Mouse (Mus musculus): ENCODE results near the gene Asl. TPM values are rescaled to one million over a fixed set of nuclear protein-coding genes. Genes with fewer than 3 reads are reported as not detected.

The Asl gene
- polyA plus RNA-seq, 1 experiment from 2014 or later, result 35.9 TPM

DNA sequence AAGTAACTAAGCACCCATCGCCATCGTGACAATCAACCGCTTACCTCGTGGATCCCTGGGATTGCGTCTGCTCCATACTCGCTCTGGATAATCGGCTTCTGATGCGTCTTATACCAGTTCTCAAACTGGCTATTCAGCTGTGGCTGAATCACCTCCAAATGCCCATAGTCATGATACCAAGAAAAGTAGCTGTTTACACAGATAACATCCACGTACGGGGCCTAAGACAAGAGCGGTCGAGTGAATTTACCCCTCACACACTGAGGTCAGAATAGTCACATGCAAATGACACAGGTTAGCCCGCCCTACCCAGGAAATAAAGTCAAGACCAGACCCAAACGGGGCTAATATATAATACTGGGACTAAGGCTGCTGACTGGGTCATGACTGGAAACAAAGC lies 35.7 kb downstream of the Asl start:
- H3K36me3 ChIP-seq, result peaks cover 42% of the 10 kb centered on the region
- no peak for DNase-seq (ENCODE audit: low spot score)
- H3K4me3 ChIP-seq, result no peak overlapping the region
- no peaks in the 10 kb centered on the region for H3K4me1 ChIP-seq
- no peaks in the 10 kb centered on the region for H3K9me3 ChIP-seq
- H3K27me3 ChIP-seq (ENCODE audit: insufficient read depth, poor library complexity, severe bottlenecking), result no peaks in the 10 kb centered on the region
- WGBS, result 92% methylated on average over 14 of the region's 14 CpGs
- H3K27ac ChIP-seq, result no peak overlapping the region

- H3K27me3 ChIP-seq (ENCODE audit: insufficient read depth, poor library complexity, severe bottlenecking), result no peaks in the 10 kb centered on the region
- H3K4me3 ChIP-seq, result no peak overlapping the region
- H3K27ac ChIP-seq, result no peak overlapping the region
- no peak for DNase-seq (ENCODE audit: low spot score)
- 87% methylated on average over 5 of the region's 5 CpGs for WGBS
- H3K36me3 ChIP-seq, result peaks cover 50% of the 10 kb centered on the region
- H3K9me3 ChIP-seq, result no peaks in the 10 kb centered on the region
- no peaks in the 10 kb centered on the region for H3K4me1 ChIP-seq
These were observed 37.1 kb downstream of the Asl start for GRCm38 (mm10) chr5:129991898-129992297.

GRCm38 (mm10) chr5:129989376-129989775 lies 39.7 kb downstream of the Asl start:
- Histone ChIP-seq H3K36me3 (peaks cover 46% of the 10 kb centered on the region), H3K4me1 (no peaks in the 10 kb centered on the region), H3K9me3 (no peaks in the 10 kb centered on the region), H3K27me3 (ENCODE audit: insufficient read depth, poor library complexity, severe bottlenecking) (no peaks in the 10 kb centered on the region), H3K4me3 (no peak overlapping the region), H3K27ac (no peak overlapping the region)
- 83% methylated on average over 13 of the region's 13 CpGs for WGBS
- DNase-seq (ENCODE audit: low spot score), result no peak

DNA sequence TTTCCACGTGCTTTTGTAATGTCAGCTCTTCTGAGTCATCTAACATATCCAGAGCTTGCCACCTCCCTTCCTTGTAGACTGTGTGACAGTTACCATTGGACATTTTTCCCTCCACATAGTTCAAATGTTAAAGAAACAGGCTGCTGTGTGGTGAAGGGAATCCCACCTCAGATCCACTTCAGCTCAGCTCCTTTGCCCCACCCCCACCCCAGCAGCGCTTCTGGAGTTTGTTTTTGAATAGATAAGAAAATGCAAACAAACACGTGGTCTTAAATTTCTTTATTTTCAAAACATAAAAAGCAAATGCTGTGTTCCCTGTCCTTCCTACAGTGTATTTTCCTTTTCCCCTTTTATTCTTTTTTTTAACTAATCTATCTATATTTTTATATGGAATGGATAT lies 48.8 kb downstream of the Asl start:
- Histone ChIP-seq H3K4me1 (peaks cover 26% of the 10 kb centered on the region), H3K27me3 (ENCODE audit: insufficient read depth, poor library complexity, severe bottlenecking) (no peaks in the 10 kb centered on the region), H3K36me3 (peaks cover 28% of the 10 kb centered on the region), H3K9me3 (no peaks in the 10 kb centered on the region), H3K27ac (no peak overlapping the region), H3K4me3 (no peak overlapping the region)
- DNase-seq (ENCODE audit: low spot score), result no peak
- WGBS, result 39% methylated on average over 3 of the region's 3 CpGs

- Histone ChIP-seq H3K27me3 (ENCODE audit: insufficient read depth, poor library complexity, severe bottlenecking) (no peaks in the 10 kb centered on the region), H3K4me3 (no peak overlapping the region), H3K4me1 (peaks cover 26% of the 10 kb centered on the region), H3K36me3 (peaks cover 24% of the 10 kb centered on the region), H3K9me3 (no peaks in the 10 kb centered on the region), H3K27ac (no peak overlapping the region)
- DNase-seq (ENCODE audit: low spot score), result no peak
- WGBS, result 47% methylated on average over 5 of the region's 5 CpGs
These were observed 50.4 kb downstream of the Asl start for GRCm38 (mm10) chr5:129978608-129979007.

DNA sequence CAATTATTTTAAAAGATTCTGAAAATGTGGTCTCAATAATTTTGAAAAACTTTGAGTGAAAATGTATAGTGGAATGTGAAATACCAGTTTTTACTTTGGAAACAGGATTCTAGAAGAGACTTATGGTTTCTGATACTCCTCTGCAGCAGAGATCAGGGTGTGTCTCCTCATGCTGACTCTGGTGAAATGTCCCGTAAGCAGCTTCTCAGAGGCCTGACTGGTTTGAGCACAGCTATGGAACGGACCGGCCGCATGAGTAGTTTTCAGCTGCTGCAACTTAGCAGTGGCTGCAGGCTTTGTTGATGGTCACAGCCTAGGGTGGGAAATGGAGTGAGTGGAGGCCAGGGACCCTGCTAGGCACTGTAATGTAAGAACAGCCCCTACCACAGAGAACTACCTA lies 51.3 kb downstream of the Asl start:
- Histone ChIP-seq H3K4me3 (no peak overlapping the region), H3K27ac (no peak overlapping the region), H3K9me3 (no peaks in the 10 kb centered on the region), H3K27me3 (ENCODE audit: insufficient read depth, poor library complexity, severe bottlenecking) (no peaks in the 10 kb centered on the region), H3K4me1 (peaks cover 26% of the 10 kb centered on the region), H3K36me3 (peaks cover 16% of the 10 kb centered on the region; the same call in 1 of the 2 replicates)
- 79% methylated on average over 4 of the region's 4 CpGs for WGBS
- DNase-seq (ENCODE audit: low spot score), result no peak

GRCm38 (mm10) chr5:129974866-129975311 lies 54.2 kb downstream of the Asl start:
- Histone ChIP-seq H3K36me3 (peaks cover 22% of the 10 kb centered on the region; the same call in 1 of the 2 replicates), H3K9me3 (no peaks in the 10 kb centered on the region), H3K4me1 (peaks cover 14% of the 10 kb centered on the region), H3K27me3 (ENCODE audit: insufficient read depth, poor library complexity, severe bottlenecking) (no peaks in the 10 kb centered on the region), H3K4me3 (no peak overlapping the region), H3K27ac (no peak overlapping the region)
- WGBS, result 80% methylated on average over 4 of the region's 4 CpGs
- no peak for DNase-seq (ENCODE audit: low spot score)

GRCm38 (mm10) chr5:129974354-129974753 lies 54.7 kb downstream of the Asl start:
- DNase-seq (ENCODE audit: low spot score), result no peak
- Histone ChIP-seq H3K27ac (no peak overlapping the region), H3K36me3 (peaks cover 22% of the 10 kb centered on the region; the same call in 1 of the 2 replicates), H3K4me1 (peaks cover 9% of the 10 kb centered on the region), H3K4me3 (no peak overlapping the region), H3K27me3 (ENCODE audit: insufficient read depth, poor library complexity, severe bottlenecking) (no peaks in the 10 kb centered on the region), H3K9me3 (no peaks in the 10 kb centered on the region)
- 85% methylated on average over 4 of the region's 4 CpGs for WGBS

DNA sequence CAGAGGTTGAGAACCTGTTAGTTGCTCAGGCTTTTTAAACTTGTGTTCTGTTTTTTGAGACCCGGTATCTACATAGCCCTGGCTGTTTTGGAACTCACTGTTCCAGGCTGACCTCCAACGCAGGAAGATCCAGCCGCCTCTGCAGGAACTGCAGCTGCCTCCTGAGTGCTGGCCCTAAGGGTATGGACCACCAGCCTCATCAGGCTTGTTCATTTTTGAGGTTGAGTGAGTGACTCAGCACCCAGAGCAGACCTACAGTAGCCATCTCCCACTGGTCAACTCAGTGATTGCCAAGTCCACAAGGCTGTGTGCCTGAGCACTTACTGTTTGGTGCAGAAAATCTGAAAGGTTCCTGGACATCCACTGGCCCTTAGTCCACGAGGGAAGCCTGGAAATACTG lies 57.6 kb downstream of the Asl start:
- H3K27ac ChIP-seq, result no peak overlapping the region
- no peaks in the 10 kb centered on the region for H3K4me1 ChIP-seq
- H3K27me3 ChIP-seq (ENCODE audit: insufficient read depth, poor library complexity, severe bottlenecking), result no peaks in the 10 kb centered on the region
- peaks cover 22% of the 10 kb centered on the region; the same call in 1 of the 2 replicates for H3K36me3 ChIP-seq
- 84% methylated on average over 4 of the region's 4 CpGs for WGBS
- H3K4me3 ChIP-seq, result no peak overlapping the region
- no peaks in the 10 kb centered on the region for H3K9me3 ChIP-seq
- DNase-seq (ENCODE audit: low spot score), result no peak

GRCm38 (mm10) chr5:129968417-129968816 lies 60.6 kb downstream of the Asl start:
- 85% methylated on average over 7 of the region's 7 CpGs for WGBS
- no peaks in the 10 kb centered on the region for H3K4me1 ChIP-seq
- DNase-seq (ENCODE audit: low spot score), result no peak
- H3K4me3 ChIP-seq, result no peak overlapping the region
- H3K27ac ChIP-seq, result no peak overlapping the region
- H3K27me3 ChIP-seq (ENCODE audit: insufficient read depth, poor library complexity, severe bottlenecking), result no peaks in the 10 kb centered on the region
- H3K36me3 ChIP-seq, result peaks cover 7% of the 10 kb centered on the region; the same call in 1 of the 2 replicates
- H3K9me3 ChIP-seq, result no peaks in the 10 kb centered on the region

GRCm38 (mm10) chr5:129966448-129966847 lies 62.6 kb downstream of the Asl start:
- Histone ChIP-seq H3K9me3 (no peaks in the 10 kb centered on the region), H3K27me3 (ENCODE audit: insufficient read depth, poor library complexity, severe bottlenecking) (no peaks in the 10 kb centered on the region), H3K36me3 (peaks cover 1% of the 10 kb centered on the region; the same call in 1 of the 2 replicates), H3K27ac (no peak overlapping the region), H3K4me1 (no peaks in the 10 kb centered on the region), H3K4me3 (no peak overlapping the region)
- no peak for DNase-seq (ENCODE audit: low spot score)
- 92% methylated on average over 3 of the region's 3 CpGs for WGBS

GRCm38 (mm10) chr5:129963224-129963623 lies 65.8 kb downstream of the Asl start:
- H3K27me3 ChIP-seq (ENCODE audit: insufficient read depth, poor library complexity, severe bottlenecking), result no peaks in the 10 kb centered on the region
- H3K36me3 ChIP-seq, result peaks cover 9% of the 10 kb centered on the region
- 89% methylated on average over 4 of the region's 4 CpGs for WGBS
- no peak overlapping the region for H3K27ac ChIP-seq
- DNase-seq (ENCODE audit: low spot score), result no peak
- no peaks in the 10 kb centered on the region for H3K9me3 ChIP-seq
- no peaks in the 10 kb centered on the region for H3K4me1 ChIP-seq
- no peak overlapping the region for H3K4me3 ChIP-seq
